Comparison of ENCODE assay signal across 19 mouse cellular contexts in the genomic region with DNA sequence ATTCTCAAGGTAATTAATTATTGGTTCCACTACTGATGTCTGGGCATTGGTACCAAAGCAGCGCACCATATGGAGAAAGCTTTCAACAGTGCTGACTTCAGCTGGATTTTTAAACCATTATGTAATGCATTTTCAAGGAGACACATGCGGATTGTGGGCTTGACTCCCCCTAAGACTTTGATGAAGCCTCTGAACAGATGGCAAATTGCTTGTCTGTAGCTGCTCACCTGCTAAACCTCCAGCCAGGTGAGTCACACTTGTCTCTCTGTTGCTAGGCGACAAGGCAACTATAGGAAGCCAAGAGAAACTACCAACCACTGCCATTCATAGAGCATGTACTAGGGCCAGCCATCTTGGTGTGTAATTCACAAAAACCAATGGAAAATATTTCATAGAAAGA.
DNase-seq lines count a peak whose midpoint lies in the region; ATAC-seq and TF ChIP-seq lines count a peak whose summit lies in the region.
"Had no signal": no experiment of that assay in that cellular context is flagged by ENCODE, and none has a peak within 500 bp of the region (broad histone marks: within the 10 kb centered on the region; RNA-seq: fewer than 3 reads in every experiment).

No protein-coding gene starts in this region.

- H3K36me3 ChIP-seq in forebrain, embryonic 11.5 days (ENCODE audit: control insufficient read depth, insufficient read depth, low read length) = no peaks in the 10 kb centered on the region
- H3K36me3 ChIP-seq in forebrain, embryonic 15.5 days = 0 out of 2 replicates have a peak, but pooled peaks cover 9% of the 10 kb centered on the region
- 0 out of 2 replicates have a peak, but pooled peaks cover 3% of the 10 kb centered on the region for H3K36me3 ChIP-seq in hindbrain, embryonic 16.5 days (ENCODE audit: control insufficient read depth, insufficient read depth, low read length)
- H3K36me3 ChIP-seq in hindbrain, embryonic 11.5 days (ENCODE audit: control insufficient read depth, insufficient read depth, low read length) = no peaks in the 10 kb centered on the region
- H3K36me3 ChIP-seq: heart, embryonic 15.5 days had no signal

- TF ChIP-seq CTCF in brain, embryonic 14.5 days (IDR thresholded peaks at IDR 0.05; ENCODE audit: borderline replicate concordance, extremely low read depth, insufficient read depth, insufficient read length) = no peak

- 67% methylated on average over 3 of the region's 3 CpGs for WGBS in forebrain, embryonic 11.5 days
- WGBS in forebrain, embryonic 15.5 days = 58% methylated on average over 3 of the region's 3 CpGs
- 65% methylated on average over 3 of the region's 3 CpGs for WGBS in hindbrain, embryonic 16.5 days
- WGBS in hindbrain, embryonic 11.5 days = 85% methylated on average over 3 of the region's 3 CpGs

- DNase-seq in forebrain, embryonic 11.5 days (ENCODE audit: low spot score) = no peak
- DNase-seq in hindbrain, embryonic 11.5 days (ENCODE audit: low spot score) = no peak
- DNase-seq in retina, postnatal 1 day = peak; percentile 27
- DNase-seq in retina, embryonic 14.5 days (ENCODE audit: low spot score) = no peak
- DNase-seq in brain, embryonic 14.5 days (ENCODE audit: low read depth) = peak; percentile 44
- DNase-seq in gastrocnemius, postnatal 14 days = no peak
- DNase-seq: adrenal gland, adult 8-10 months; cerebellum, adult 11-12 months; cerebellum, adult 9-10 months; cerebellum, postnatal 25 days; heart, adult 2 months; heart, postnatal 14 days; kidney, adult 11 months; kidney, adult 9 months had no signal

- ATAC-seq in forebrain, embryonic 11.5 days (replicated peaks; ENCODE audit: low FRiP score) = peak; percentile 24; the same call in 1 of the 2 replicates
- ATAC-seq in forebrain, embryonic 15.5 days (replicated peaks) = no peak
- ATAC-seq in hindbrain, embryonic 16.5 days = peak; percentile 70
- no peak for ATAC-seq in hindbrain, embryonic 11.5 days (ENCODE audit: low FRiP score)

- H3K4me2 ChIP-seq in forebrain, embryonic 11.5 days (ENCODE audit: low read depth, low read length, severe bottlenecking) = no peak overlapping the region
- H3K4me2 ChIP-seq in forebrain, embryonic 15.5 days (replicated peaks) = no peak overlapping the region
- no peak overlapping the region for H3K4me2 ChIP-seq in hindbrain, embryonic 16.5 days (ENCODE audit: low read length)
- no peak overlapping the region for H3K4me2 ChIP-seq in hindbrain, embryonic 11.5 days (replicated peaks; ENCODE audit: low read depth, low read length)
- H3K4me2 ChIP-seq: forebrain, embryonic 12.5 days; heart, embryonic 11.5 days; heart, embryonic 15.5 days had no signal

- H3K4me1 ChIP-seq in forebrain, embryonic 11.5 days (replicated peaks; ENCODE audit: control insufficient read depth, insufficient read depth, low read length) = no peaks in the 10 kb centered on the region
- peaks cover 10% of the 10 kb centered on the region; the same call in 1 of the 2 replicates for H3K4me1 ChIP-seq in forebrain, embryonic 15.5 days
- peaks cover 3% of the 10 kb centered on the region; the same call in 1 of the 2 replicates for H3K4me1 ChIP-seq in hindbrain, embryonic 16.5 days (ENCODE audit: control insufficient read depth, insufficient read depth, low read depth, low read length)
- H3K4me1 ChIP-seq in hindbrain, embryonic 11.5 days (replicated peaks; ENCODE audit: control insufficient read depth, insufficient read depth, low read length) = no peaks in the 10 kb centered on the region
- H3K4me1 ChIP-seq: heart, embryonic 15.5 days had no signal

- no peak overlapping the region for H3K4me3 ChIP-seq in forebrain, embryonic 11.5 days (ENCODE audit: low read depth, low read length)
- H3K4me3 ChIP-seq in forebrain, embryonic 15.5 days = no peak overlapping the region
- no peak overlapping the region for H3K4me3 ChIP-seq in hindbrain, embryonic 16.5 days (ENCODE audit: low read length)
- H3K4me3 ChIP-seq in hindbrain, embryonic 11.5 days (ENCODE audit: low read depth, low read length) = no peak overlapping the region
- H3K4me3 ChIP-seq: forebrain, embryonic 12.5 days; heart, adult 2 months; heart, embryonic 15.5 days had no signal

- no peak for TF ChIP-seq POLR2A in brain, embryonic 14.5 days (IDR thresholded peaks at IDR 0.05; ENCODE audit: borderline replicate concordance, extremely low read depth, insufficient read depth, insufficient read length, poor library complexity, severe bottlenecking)

- no peak overlapping the region for H3K9ac ChIP-seq in forebrain, embryonic 11.5 days (ENCODE audit: low read length)
- no peak overlapping the region for H3K9ac ChIP-seq in forebrain, embryonic 15.5 days (replicated peaks)
- no peak overlapping the region for H3K9ac ChIP-seq in hindbrain, embryonic 16.5 days (ENCODE audit: low read depth, low read length)
- H3K9ac ChIP-seq in hindbrain, embryonic 11.5 days (ENCODE audit: low read depth, low read length) = no peak overlapping the region
- H3K9ac ChIP-seq: forebrain, embryonic 12.5 days; heart, embryonic 15.5 days had no signal

- H3K27ac ChIP-seq in forebrain, embryonic 11.5 days (ENCODE audit: low read depth, low read length) = no peak overlapping the region
- no peak overlapping the region for H3K27ac ChIP-seq in forebrain, embryonic 15.5 days (replicated peaks)
- no peak overlapping the region for H3K27ac ChIP-seq in hindbrain, embryonic 16.5 days (ENCODE audit: low read depth, low read length)
- H3K27ac ChIP-seq in hindbrain, embryonic 11.5 days (ENCODE audit: low read depth, low read length) = no peak overlapping the region
- H3K27ac ChIP-seq: forebrain, embryonic 12.5 days; heart, adult 2 months; heart, embryonic 15.5 days had no signal

- H3K9me3 ChIP-seq in forebrain, embryonic 11.5 days (ENCODE audit: control insufficient read depth, low read length) = no peaks in the 10 kb centered on the region
- H3K9me3 ChIP-seq in forebrain, embryonic 15.5 days = no peaks in the 10 kb centered on the region
- no peaks in the 10 kb centered on the region for H3K9me3 ChIP-seq in hindbrain, embryonic 16.5 days (ENCODE audit: control insufficient read depth, low read length)
- H3K9me3 ChIP-seq in hindbrain, embryonic 11.5 days (ENCODE audit: control insufficient read depth, low read length) = no peaks in the 10 kb centered on the region
- H3K9me3 ChIP-seq: forebrain, embryonic 12.5 days; heart, embryonic 15.5 days had no signal

- intact Hi-C loops in gastrocnemius, postnatal 14 days (cut with DNase I; ENCODE audit: low total_unique reads) = no loop called here

- no peaks in the 10 kb centered on the region for H3K27me3 ChIP-seq in forebrain, embryonic 11.5 days (ENCODE audit: control insufficient read depth, insufficient read depth, low read length)
- H3K27me3 ChIP-seq in forebrain, embryonic 15.5 days = no peaks in the 10 kb centered on the region
- H3K27me3 ChIP-seq in hindbrain, embryonic 16.5 days (replicated peaks; ENCODE audit: control insufficient read depth, insufficient read depth, low read length) = no peaks in the 10 kb centered on the region
- no peaks in the 10 kb centered on the region for H3K27me3 ChIP-seq in hindbrain, embryonic 11.5 days (ENCODE audit: control insufficient read depth, insufficient read depth, low read length)
- H3K27me3 ChIP-seq: forebrain, embryonic 12.5 days; heart, embryonic 15.5 days had no signal

Comparison
In these comparisons a context has a peak if more than half of its experiments do, and no peak if none do; other contexts are left out.
1. ATAC-seq: peak in forebrain, embryonic 11.5 days (single experiment) and hindbrain, embryonic 16.5 days (single experiment); none in forebrain, embryonic 15.5 days (single experiment) and hindbrain, embryonic 11.5 days (single experiment).
2. DNase-seq: peak in retina, postnatal 1 day (single experiment) and brain, embryonic 14.5 days (single experiment); none in forebrain, embryonic 11.5 days (single experiment), hindbrain, embryonic 11.5 days (single experiment), retina, embryonic 14.5 days (single experiment) and gastrocnemius, postnatal 14 days (single experiment).